Mouse (Mus musculus): ENCODE results near the gene Clasp2.
A peak's percentile ranks its signal among the peaks of the same experiment; 100 is the strongest.
"Not testable (repeated sequence)": the region's sequence is repeated elsewhere in the genome, so short reads cannot be mapped to it uniquely, and the experiment has no call there.

Clasp2 gene

DNA sequence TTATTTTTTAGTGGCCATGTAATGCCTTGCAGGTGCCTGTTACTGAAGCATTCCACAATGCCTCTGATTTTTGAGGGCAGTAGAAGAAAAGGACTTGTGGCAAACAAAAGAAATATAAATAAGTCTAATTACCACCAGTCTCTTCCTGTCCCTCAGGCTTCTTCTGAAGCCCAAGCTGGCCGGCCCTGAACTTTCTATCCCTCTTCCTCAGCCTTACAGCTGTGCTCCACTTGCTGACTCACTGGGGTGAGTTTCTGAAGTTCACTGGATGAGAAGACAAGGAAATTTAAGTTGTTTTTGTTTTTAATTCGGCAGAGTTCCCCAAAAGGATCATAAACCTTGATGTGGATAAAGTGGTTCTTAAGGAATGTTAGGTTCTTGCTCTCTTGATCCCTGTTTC is 74.6 kb downstream of the Clasp2 start:
- no peak for DNase-seq (ENCODE audit: low spot score)

DNA sequence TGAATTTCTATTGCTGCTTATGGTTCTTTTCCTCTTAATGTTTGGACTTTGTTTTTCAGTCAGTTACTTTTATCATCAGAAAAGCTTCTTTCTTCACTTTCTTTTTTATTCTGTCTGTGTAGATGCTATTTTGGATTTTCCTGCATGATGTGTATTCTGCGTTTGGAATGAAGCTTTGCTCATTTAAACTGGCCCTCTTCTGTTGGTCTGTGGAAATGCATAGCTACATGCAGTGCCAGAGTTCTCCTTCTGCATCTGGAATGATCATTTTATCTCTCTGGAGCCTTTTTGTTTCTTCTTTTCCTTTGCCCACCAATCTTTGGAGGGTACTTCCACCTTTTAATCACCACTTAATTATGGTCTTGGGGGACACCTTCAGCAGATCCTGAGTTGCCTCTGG is 80.9 kb downstream of the Clasp2 start:
- no peak for DNase-seq (ENCODE audit: low spot score)

DNA sequence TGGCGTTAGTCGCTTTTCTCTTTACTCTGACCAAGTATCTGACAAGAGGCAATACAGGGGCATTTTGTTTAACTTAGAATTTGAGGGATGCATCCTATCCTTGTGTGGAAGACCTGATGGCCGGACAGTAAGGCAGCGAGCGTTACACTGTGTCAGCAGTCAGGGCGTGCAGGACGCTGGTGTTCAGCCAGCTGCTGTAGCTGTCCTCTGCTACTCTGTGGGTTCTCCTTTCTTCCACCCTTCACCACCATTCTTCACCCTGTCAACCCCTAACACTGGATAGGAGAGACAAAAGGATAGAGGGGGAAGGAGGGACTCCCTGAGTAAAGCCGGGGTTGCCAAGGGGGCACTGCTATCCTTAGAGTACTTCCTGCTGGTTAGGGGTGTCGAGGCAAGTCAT is 87.4 kb downstream of the Clasp2 start:
- DNase-seq (ENCODE audit: low spot score), result no peak

DNA sequence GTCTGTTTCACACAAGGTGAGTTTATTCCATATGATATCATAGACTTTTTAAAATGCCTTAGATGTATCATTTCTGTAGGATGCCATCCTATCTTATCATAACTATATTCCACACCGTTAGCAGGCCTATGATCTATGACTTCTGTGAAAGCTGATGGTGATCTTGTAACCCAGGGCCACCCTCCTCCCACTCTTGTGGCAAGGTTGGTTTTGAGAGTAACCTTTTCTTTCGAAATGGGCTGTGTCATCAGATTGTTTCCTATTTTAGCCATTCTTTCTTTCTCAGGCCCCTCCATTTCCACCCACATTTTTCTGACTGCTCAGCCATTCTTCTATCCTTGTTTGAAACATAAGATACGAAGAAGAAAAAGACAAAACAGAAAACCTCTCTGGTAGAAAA is 88.9 kb downstream of the Clasp2 start:
- DNase-seq (ENCODE audit: low spot score), result no peak

DNA sequence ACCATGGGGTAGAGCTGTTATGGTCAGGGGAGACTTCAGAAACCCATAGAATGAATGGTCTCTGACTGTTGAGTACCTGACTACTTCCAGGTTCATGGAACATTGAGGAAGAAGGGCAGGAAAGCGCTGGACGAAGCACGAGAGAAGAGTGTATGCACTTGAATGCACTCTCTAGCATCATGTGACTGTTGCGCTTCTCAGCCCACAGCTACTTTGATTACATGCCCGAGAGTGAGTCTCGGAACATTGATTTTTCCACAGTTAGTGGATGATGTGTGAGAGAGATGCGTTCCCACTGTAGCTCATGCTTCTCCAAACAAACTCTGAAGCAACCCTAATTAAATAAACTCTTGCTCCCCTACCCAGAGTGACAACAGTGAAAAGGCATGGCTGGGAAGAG is 92.2 kb downstream of the Clasp2 start:
- no peak for DNase-seq (ENCODE audit: low spot score)

DNA sequence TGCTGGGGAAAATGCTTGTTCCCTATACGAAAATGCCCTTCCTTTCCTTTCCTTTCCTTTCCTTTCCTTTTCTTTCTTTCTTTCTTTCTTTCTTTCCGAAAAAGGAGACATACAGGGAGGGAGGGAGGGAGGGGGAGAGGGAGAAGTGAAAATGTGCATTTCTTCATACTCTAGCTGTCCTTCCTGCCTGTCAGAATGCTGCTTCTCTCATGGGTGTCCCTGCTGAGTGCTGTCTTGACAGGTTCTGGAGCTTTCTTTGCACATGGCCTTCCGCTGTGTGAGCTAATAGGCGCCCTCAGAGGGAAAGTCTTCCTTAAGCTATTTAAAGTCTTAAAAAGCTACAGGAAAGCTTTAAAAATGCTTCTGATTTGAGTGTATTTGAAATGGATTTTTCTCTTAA is 95.7 kb downstream of the Clasp2 start:
- DNase-seq (ENCODE audit: low spot score), result no peak

DNA sequence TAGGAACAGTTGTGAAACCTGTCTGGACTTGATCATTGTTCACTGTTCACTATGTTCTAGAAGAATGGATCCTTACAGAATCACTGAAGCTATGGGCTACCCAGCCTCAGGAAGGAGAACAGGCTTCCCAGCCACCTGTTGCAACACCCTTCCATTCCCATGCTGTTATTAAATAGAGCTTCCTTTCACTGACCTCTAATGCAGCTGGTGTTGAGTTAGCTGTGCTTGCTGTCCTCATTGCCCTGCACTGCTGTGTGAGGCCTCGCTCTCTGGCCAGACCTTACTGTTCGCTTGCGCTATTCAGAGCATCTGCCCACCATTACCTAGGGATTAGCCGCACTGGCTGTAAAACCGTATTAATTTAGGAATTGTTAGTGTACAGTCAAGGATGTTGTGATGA is 96.2 kb downstream of the Clasp2 start:
- no peak for DNase-seq (ENCODE audit: low spot score)

DNA sequence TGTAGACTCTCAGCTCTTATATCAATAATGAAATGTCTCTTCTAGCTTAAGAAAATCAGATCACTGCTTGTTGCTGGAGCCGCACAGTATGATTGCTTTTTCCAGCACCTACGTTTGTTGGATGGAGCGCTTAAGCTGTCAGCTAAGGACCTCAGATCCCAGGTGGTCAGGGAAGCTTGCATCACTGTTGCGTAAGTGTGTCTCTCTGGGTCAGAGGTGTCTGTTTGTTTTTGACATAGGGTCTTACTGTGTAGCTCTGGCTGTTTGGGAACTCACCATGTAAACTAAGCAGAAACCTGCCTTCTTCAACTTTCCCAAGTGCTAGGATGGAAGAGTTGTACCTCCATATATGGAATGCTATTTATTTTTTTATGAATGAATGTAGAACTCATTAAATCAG is 102.8 kb downstream of the Clasp2 start:
- DNase-seq (ENCODE audit: low spot score), result peak; percentile 19

DNA sequence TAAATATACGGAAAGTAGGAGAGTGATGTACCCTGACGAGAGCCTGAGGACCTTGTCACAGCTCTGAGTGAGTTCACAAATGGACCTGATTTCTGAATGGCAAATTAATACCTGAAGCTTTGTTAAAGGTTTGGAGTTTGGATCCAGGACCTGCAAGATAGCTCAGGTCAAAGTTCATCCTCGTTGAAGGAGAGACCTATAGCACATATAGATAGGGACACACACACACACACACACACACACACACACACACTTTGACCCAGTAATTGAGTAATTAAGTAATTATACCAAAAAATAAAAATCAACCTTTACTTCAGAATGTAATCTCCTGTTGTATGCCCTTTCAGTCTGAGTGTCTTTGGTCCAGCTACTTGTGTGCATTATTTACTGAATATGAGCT is 114.2 kb downstream of the Clasp2 start:
- DNase-seq (ENCODE audit: low spot score), result no peak

DNA sequence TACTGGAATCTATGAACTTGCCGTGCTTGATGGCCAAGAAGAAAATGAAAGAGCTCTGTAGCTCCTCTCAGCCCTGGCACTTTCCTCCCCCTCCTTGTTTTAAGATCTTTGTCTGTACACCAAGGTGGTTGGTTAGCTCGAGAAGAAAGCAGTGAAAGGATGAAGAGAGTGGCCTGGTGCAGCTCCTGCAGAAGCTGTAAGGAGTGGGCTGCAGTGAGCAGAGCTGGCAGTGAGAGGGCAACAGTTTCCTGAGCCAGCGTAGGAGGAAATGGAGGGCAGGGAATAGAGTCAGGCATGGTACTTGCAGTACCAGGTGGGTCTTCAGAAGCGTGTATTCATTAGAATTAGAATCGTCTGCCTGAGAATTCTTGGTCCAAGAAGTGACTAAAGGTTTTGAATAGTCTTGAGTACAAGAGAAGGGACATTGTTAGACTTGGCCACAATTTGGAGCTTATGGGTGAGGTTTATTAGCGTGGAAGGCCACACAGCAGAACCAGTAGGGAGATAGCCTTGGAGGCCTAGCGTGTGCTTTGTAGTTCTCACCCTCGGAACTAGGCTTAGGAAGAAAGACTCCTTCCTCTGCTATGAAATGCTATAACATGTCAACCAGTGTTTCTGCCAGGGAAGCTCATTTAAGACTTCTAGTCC is 116.1 kb downstream of the Clasp2 start:
- no peak for DNase-seq (ENCODE audit: low spot score)

DNA sequence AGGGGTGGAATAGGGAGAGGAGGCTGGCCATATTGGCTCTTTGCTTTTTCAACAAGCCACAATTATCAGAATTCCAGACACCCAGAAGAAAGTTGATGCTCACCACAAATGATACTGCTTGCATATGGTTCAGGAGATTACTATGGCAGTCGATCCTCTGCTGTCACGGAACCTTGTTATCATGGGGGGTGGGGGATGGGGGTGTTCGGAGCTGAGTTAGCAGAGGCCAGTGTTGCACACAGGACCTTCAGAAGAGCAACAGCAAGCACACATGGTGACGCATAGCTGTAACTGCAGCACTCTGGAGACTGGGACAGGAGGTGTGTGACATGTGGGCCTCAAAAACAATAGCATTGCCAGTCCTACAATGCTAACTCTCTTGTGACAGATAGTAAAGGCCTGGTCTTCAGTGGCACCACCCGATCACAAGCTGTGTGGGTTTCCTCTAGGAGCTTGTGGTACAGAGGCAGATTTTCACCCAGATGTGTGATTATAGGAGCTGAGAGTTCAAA is 116.7 kb downstream of the Clasp2 start:
- no peak for DNase-seq (ENCODE audit: low spot score)

DNA sequence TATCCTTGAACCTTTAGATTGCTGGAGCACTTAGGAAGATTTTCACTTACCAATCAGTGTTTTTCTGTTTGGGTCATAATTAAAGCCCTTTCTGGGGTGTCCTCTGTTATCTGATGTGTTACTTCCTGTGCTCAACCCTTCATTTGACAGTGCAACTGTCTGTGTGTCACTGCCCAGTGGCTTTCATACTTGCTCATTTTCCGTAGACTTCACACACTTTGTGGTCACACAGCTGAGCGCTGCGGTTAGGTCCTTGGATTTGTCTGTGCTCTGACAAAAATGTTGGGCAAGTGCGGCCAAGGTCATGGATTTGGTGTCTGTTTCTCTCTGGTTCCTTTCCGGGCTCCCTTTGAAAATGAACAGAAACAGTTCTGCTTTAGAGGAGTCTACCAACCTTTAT is 118.1 kb downstream of the Clasp2 start:
- DNase-seq (ENCODE audit: low spot score), result no peak

DNA sequence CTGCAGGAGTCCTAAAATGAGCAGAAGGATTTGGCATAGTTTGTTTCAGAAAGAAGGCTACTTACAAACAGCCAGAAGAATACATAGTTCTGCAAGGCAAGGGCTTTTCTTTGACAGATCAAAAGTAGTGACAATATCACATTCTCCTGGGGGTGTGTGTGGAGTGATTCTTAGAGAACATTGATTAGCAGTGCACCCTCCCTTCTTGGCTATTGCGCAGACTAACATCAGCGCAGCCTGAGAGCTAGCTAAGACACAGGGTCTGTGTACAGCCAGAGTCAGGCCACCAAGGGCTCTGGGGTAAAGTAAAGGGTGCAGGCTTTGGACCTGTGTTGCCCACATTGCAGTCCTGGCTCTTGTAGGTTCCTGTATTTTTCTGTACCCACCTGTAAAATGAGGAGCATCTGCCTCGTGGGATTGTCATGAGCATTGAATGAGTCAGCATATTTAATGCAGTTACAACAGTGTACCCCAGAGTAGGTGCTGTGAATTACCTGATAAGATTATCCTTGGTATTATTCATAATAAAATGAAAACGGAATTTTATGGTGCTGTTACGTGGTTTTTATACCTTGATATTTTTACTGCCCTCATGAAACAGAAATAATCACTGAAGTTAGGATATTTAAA is 122.2 kb downstream of the Clasp2 start:
- no peak for DNase-seq (ENCODE audit: low spot score)

DNA sequence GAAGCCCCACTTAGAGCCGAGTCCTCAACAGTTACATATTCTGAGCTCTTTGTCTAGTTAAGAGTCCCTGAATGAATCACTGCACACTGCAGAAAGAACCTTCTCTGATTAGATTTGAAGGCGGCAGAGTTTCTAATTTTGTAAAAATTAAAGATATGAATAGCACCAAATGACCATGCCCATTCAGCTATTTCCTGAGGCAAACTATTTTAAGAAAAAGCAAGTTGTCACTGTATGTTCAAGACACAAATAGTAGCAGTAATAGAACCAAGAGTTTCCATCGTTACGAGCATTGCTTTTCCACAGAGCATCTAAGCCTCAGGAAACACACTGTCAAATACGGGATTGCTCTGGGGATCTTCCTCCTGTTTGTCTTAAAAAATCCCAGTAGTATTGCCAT is 126.7 kb downstream of the Clasp2 start:
- no peak for DNase-seq (ENCODE audit: low spot score)

DNA sequence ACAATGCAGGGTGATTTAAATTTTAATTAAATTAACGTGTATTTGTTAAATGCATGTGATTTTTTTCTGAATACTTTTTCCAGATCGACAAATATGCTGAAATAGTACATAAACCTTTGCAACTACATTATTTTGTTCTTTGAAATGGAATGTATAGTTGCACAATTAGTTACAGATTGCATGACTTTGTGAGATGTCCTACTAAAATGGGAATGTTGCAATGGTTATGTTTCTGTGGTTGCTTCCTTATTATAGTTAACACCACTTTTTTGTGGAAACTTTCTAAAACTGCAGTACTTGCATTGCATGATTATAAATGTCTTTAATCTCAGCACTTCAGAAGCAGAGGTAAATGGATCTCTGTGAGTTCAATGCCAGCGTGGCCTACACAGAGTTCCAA is 153.6 kb downstream of the Clasp2 start:
- no peak for DNase-seq (ENCODE audit: low spot score)

DNA sequence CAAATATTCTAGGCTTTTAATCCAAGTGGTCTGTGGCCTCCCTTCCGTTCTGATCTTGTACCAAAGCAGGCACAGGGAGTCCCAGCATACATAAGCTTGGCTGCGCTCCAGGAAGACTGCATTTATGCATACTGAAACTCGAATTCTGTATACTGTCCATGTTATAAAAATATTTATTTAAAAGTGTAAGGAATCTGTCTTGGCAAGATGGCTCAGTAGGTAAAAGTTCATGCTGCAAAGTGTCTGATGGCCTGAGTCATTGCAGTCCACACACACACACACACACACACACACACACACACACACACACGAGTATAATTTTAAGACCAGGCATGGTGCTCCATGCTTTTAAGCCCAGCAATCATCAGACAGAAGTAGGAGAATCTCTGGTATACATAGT is 161.9 kb downstream of the Clasp2 start:
- no peak for DNase-seq (ENCODE audit: low spot score)

DNA sequence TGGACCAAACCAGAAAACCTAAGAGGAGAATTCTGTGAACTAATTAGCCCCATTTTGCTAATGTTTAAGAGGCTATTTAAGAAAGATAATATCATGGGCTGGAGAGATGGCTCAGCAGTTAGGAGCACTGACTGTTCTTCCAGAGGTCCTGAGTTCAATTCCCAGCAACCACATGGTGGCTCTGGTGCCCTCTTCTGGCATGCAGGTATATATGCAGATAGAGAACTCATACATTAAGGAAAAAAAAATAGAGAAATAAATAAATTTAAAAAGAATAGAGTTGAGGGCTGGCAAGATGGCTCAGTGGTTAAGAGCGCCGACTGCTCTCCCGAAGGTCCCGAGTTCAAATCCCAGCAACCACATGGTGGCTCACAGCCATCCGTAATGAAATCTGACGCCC is 163.0 kb downstream of the Clasp2 start:
- DNase-seq (ENCODE audit: low spot score), result not testable (repeated sequence)

DNA sequence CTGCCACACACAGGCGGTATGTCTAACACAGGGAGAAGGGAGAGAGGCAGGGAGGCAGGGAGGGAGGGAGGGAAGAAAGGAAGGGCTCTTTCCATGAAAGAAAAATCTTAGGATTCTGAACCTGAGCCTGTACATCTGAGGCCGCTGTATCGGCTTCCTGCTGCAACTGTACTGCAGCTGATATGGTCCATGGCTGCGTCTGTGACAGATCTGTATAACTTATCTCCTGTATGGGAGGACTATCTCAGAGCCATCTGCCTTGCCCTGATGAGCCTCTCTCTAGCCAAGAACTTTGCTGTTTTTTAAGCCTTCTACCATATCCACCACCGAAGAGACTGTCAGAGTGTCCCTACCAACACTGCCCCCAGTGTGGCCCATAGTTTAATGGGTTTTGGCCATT is 174.5 kb downstream of the Clasp2 start:
- DNase-seq (ENCODE audit: low spot score), result no peak

DNA sequence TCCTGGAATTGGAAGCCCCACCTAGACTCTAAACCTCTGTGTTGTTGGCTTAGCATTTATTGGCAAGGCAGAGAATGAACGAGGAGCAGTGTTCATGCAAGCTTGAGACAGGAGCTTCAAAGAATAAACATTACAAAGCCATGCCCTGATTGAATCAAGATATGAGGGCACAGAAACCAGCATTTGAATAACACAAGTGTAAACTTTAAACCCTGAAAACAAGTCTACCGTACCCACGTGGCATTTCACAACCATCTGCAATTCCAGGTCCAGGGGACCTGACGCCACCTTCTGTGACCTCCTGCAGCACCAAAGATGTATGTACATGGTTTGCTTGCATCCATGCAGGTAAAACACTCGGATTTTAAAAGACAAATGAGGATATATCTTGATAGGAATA is 181.4 kb downstream of the Clasp2 start:
- DNase-seq (ENCODE audit: low spot score), result no peak

DNA sequence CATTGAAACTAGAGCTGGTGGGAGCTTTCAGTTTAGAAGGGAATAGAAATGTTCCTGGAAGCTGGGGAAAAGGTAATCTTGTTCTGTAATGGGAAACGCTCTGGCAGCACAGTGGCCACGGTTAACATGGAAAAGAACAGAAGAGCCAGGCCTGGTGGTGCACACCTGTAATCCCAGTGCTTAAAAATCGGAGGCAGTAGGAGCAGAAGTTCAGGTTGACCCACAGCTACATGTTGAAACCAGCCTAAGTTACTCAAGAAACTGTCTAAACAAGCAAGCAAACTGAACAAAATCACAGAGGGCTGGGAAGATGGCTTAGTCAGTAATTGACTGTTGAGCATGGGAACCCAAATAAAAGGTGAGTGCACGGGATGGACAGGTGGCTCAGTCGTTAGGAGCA is 183.6 kb downstream of the Clasp2 start:
- no peak for DNase-seq (ENCODE audit: low spot score)

DNA sequence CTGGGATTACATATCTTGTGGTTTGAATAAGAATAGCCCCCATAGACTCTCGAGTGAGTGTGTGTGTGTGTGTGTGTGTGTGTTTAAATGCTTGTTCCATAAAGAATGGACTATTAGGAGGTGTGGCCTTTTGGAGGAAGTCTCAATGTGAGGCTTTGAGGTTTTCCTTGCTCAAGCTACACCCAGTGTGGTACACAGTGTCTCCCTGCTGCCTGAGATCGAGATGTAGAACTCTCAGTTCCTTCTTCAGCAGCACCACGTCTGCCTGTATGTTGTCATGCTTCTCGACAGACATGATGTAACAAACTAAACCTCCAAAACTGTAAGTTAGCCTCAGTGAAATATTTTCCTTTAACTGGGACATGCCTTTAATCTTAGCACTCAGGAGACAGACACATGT is 187.3 kb downstream of the Clasp2 start:
- no peak for DNase-seq (ENCODE audit: low spot score)

DNA sequence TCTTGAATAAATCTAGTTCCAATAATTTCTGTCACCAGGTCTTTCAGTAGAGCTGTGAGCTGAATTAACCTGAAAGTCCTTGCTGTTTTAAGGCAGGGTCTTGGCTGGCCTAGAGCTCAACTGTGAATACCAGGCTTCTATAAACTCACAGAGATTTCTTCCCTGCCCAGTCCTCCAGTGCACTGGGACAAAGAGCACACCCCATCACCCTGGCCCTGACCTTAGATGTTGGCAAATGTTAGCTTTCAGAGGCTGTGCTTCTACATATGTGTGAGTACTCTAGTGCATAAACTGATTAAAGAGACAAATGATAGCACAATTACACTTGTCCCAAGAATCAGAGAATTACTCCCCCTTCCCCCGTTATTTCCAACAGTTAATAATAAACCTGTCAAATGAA is 188.4 kb downstream of the Clasp2 start:
- DNase-seq (ENCODE audit: low spot score), result no peak

DNA sequence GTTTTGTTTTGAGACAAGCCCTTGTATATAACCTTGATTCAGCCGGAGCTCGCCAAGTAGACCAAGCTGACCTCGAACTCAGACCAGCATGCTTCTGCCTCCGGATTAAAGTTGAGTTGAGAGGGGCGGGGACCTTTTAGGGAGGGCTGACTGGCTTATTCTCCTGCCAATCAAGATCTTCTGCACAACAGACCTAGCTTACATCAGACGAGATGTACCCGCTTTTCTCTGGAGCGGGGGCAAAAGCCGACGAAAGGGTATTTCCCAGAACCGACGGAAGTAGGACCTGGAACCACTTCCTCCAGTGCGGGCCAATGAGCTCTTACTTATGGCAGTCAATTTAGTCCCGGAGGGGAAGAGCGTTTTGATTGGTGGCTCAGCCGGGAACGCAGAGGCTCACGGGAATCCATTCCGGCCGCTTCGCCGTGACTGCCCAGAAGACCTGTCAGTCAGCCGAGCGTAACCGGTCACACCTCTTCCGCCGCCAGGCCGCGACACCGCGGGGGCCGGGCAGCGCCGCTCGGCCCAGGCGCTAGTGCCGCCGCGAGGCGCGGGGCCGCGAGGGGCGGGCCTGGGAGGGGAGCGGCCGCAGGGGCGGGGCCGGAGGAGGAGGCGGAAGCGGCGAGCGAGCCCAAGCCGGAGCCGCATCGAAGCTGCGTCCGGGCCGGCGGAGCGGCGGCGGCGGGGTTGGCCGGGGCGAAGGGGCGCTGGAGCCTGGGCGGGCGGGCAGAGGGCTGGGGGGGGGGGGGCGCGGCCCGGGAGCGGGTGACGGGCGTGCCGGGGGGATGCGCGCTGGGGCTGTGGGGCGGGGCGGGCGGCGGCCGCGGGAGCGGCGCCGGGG is 189.5 kb downstream of the Clasp2 start, which contains the start of gene Ubp1:
Gene Ubp1, plus strand, starts transcription at position 401 of the 841 bp plus-strand sequence.
- DNase-seq (ENCODE audit: low spot score), result peak; percentile 98
